Mouse (Mus musculus) neural tube, embryonic 11.5 days (tissue): Measurements from ENCODE around the gene Ggcx. TPM values are rescaled to one million over a fixed set of nuclear protein-coding genes. Genes with fewer than 3 reads are reported as not detected.
"Not testable (repeated sequence)": the region's sequence is repeated elsewhere in the genome, so short reads cannot be mapped to it uniquely, and the experiment has no call there.

ENCODE experiments used
- ATAC-seq: fragments of 200-750 bp; cut with Nextera tagmentation; 2 replicates; pipeline ENCODE4 v1.8.0; 2017; ENCODE audit warnings: moderate number of reproducible peaks, mild to moderate bottlenecking, moderate TSS enrichment, moderate library complexity; ENCODE audit not compliant: insufficient read depth, low FRiP score, low TSS enrichment
- DNase-seq: peaks from one replicate; pipeline ENCODE4 v3.0.0-alpha.2; 2015; ENCODE audit warnings: low spot score
- H3K27ac ChIP-seq: fragments of 300-500 bp; sonication (generic); 2 replicates; pipeline ENCODE4 v1.5.1; 2014; ENCODE audit warnings: low read depth, mild to moderate bottlenecking, low read length
- H3K27me3 ChIP-seq: fragments of 300-500 bp; sonication (generic); 2 replicates; pipeline ENCODE4 v1.6.1; 2014; ENCODE audit warnings: mild to moderate bottlenecking, low read length, mixed read lengths; ENCODE audit not compliant: control insufficient read depth, insufficient read depth
- H3K36me3 ChIP-seq: fragments of 300-500 bp; sonication (generic); 2 replicates; pipeline ENCODE4 v1.6.1; 2014; ENCODE audit warnings: mild to moderate bottlenecking, low read length, moderate library complexity, mixed read lengths; ENCODE audit not compliant: control insufficient read depth, insufficient read depth
- H3K4me1 ChIP-seq: fragments of 300-500 bp; sonication (generic); 2 replicates; pipeline ENCODE4 v1.6.1; 2014; ENCODE audit warnings: low read length, mixed read lengths; ENCODE audit not compliant: control insufficient read depth, insufficient read depth
- H3K4me2 ChIP-seq: fragments of 300-500 bp; sonication (generic); 2 replicates; pipeline ENCODE4 v1.6.1; 2014; ENCODE audit warnings: low read depth, mild to moderate bottlenecking, moderate library complexity
- H3K4me3 ChIP-seq: fragments of 300-500 bp; sonication (generic); 2 replicates; pipeline ENCODE4 v1.5.1; 2014; ENCODE audit warnings: low read depth, low read length
- H3K9ac ChIP-seq: fragments of 300-500 bp; sonication (generic); 2 replicates; pipeline ENCODE4 v1.6.1; 2014; ENCODE audit warnings: mild to moderate bottlenecking, low read length
- H3K9me3 ChIP-seq: fragments of 300-500 bp; sonication (generic); 2 replicates; pipeline ENCODE4 v1.6.1; 2016; ENCODE audit warnings: low read length; ENCODE audit not compliant: control insufficient read depth
- WGBS: fragments of 180-500 bp; shearing (Covaris S2); extraction: QIAGEN DNeasy Blood & Tissue Kit; methylation state at CpG from one replicate; pipeline ENCODE4 v1.1.7; 2014; 5-methylcytosine and 5-hydroxymethylcytosine counted together
- polyA plus RNA-seq: library from polyadenylated mRNA; unstranded; fragments of >200 nt; fragmentation: Nextera tagmentation; extraction: Ambion mirVana; gene quantifications from 2 replicates; pipeline ENCODE4 v1.2.1, GENCODE M21; 2014

Gene Ggcx
- polyA plus RNA-seq, 1 experiment from 2014 or later, result 11.2 TPM

DNA sequence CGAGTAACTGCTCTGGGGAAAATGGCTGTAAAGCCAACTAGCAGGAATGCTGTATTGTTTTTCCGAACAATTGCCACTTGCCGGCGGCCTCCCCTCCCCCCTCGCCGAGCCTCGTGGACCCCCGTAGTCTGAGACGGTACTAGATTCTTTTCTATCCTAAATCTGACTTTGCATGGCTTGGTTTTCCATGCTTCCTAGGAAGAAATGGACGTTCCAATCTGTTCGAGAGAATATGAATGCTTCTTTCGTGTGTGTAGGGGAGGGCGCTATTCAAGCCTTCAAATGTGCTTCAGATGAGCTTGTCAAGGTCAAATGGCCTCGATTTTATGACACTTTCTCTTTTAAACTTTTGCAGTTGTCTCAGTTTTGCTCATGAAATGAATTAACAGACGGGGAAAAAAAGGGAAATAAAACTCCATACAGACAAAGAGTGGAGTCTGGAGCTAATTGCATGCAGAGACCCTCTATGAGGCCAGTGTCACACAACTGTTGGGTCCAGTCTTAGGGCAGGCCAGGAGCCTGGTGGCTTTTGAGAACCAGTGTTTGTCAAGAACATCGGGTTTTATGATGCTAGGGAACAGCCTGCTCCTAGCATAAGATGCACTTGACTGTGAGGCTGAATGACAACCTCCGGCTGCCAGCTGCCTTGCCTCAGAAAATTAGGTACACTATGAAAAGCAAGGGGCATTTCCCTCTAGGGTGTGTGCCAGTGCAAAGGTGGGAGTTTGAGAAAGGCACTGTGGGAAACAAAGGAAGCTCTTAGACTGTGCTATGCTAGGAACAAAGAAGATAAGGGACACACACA, 26.3 kb downstream of the Ggcx start:
- ATAC-seq, result no peak; the same call in 1 of the 2 replicates

GRCm38 (mm10) chr6:72442921-72443604, 29.0 kb downstream of the Ggcx start:
- Histone ChIP-seq H3K27me3 (no peaks in the 10 kb centered on the region), H3K9ac (no peak overlapping the region), H3K9me3 (no peaks in the 10 kb centered on the region), H3K4me2 (no peak overlapping the region), H3K4me1 (peaks cover 12% of the 10 kb centered on the region), H3K36me3 (no peaks in the 10 kb centered on the region), H3K27ac (no peak overlapping the region), H3K4me3 (no peak overlapping the region)
- WGBS, result 82% methylated on average over 1 of the region's 1 CpGs
- ATAC-seq (no peak), DNase-seq (no peak)

More for the DNA sequence above, 26.3 kb downstream of the Ggcx start:
- H3K36me3 ChIP-seq, result peaks cover 3% of the 10 kb centered on the region
- H3K4me3 ChIP-seq, result peak overlapping the region; percentile 91
- no peaks in the 10 kb centered on the region for H3K9me3 ChIP-seq
- H3K27me3 ChIP-seq, result no peaks in the 10 kb centered on the region
- peak; percentile 45 for DNase-seq
- H3K4me1 ChIP-seq, result peaks cover 14% of the 10 kb centered on the region
- peak overlapping the region; percentile 95 for H3K27ac ChIP-seq
- H3K4me2 ChIP-seq, result peak overlapping the region; percentile 69
- WGBS, result 9% methylated on average over 17 of the region's 17 CpGs
- H3K9ac ChIP-seq, result peak overlapping the region; percentile 97

DNA sequence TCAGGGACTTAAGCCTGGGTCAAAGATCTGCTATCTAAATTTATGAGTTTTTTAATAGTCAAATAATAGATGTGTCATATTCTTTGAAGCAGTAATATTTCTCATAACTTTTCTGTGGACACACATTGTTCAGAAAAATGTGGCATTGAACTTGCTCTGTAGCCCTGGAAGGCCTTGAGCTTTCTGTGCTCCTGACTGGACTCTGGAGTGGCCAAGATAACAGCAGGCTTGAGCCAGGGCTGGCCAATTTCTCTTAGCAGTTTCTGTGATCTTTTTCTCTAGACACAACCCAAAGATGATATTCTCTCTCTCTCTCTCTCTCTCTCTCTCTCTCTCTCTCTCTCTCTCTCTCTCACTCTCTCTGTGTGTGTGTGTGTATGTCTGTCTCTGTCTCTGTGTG, 30.9 kb downstream of the Ggcx start:
- Histone ChIP-seq H3K36me3 (no peaks in the 10 kb centered on the region), H3K27ac (no peak overlapping the region), H3K27me3 (no peaks in the 10 kb centered on the region), H3K4me2 (no peak overlapping the region), H3K4me3 (no peak overlapping the region), H3K9ac (no peak overlapping the region), H3K4me1 (peaks cover 8% of the 10 kb centered on the region), H3K9me3 (no peaks in the 10 kb centered on the region)
- ATAC-seq (no peak), DNase-seq (no peak)

DNA sequence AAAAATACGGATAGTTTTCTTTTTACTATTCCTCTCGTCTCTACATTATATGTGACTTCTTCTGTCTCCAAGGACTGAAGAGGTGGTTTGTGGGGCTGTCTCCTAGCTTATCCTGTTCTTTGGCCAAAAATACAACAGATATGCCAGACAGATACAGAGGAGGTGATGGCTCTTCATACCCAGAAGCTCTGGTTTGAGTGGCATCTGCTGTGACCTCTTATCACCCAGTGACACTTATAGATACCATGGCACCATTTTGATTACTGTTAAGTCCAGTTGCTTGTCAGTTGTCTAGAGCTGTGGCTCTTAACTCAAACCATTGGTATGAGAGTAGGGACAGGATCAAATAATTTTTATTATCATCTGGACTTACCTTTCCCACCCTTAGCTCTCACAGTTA, 33.4 kb downstream of the Ggcx start:
- no peak for DNase-seq

DNA sequence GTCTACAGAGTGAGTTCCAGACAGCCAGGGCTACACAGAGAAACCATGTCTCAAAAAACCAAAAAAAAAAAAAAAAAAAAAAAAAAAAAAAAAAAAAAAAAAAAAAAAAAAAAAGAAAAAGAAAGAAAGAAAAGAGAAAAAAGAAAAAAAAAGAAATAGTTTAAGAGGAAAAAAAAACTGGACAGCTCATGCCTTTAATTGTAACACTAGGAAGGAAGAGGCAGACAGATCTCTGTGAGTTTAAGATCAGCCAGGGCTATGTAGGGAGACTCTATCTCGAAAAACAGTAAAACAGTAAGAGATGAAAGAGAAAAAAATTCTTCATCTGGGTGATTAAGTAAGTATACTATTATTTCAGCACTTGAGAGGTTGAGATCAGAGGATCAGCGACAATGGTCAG, 37.7 kb downstream of the Ggcx start:
- H3K4me1 ChIP-seq, H3K4me2 ChIP-seq, H3K9ac ChIP-seq, H3K4me3 ChIP-seq, H3K36me3 ChIP-seq, H3K9me3 ChIP-seq, DNase-seq, ATAC-seq, H3K27ac ChIP-seq, H3K27me3 ChIP-seq: not testable (repeated sequence)
- WGBS, result 76% methylated on average over 2 of the region's 2 CpGs

More for the DNA sequence above, 33.4 kb downstream of the Ggcx start:
- ATAC-seq, result no peak
- H3K4me1 ChIP-seq, result no peaks in the 10 kb centered on the region
- H3K36me3 ChIP-seq, result no peaks in the 10 kb centered on the region
- no peaks in the 10 kb centered on the region for H3K9me3 ChIP-seq
- WGBS, result 89% methylated on average over 2 of the region's 2 CpGs
- no peak overlapping the region for H3K9ac ChIP-seq
- no peak overlapping the region for H3K4me3 ChIP-seq
- no peaks in the 10 kb centered on the region for H3K27me3 ChIP-seq
- no peak overlapping the region for H3K27ac ChIP-seq
- H3K4me2 ChIP-seq, result no peak overlapping the region

- no peak overlapping the region for H3K9ac ChIP-seq
- 77% methylated on average over 2 of the region's 2 CpGs for WGBS
- no peak for ATAC-seq
- no peaks in the 10 kb centered on the region for H3K27me3 ChIP-seq
- no peak overlapping the region for H3K4me2 ChIP-seq
- no peak overlapping the region for H3K27ac ChIP-seq
- no peak for DNase-seq
- H3K4me3 ChIP-seq, result no peak overlapping the region
- no peaks in the 10 kb centered on the region for H3K4me1 ChIP-seq
- H3K9me3 ChIP-seq, result no peaks in the 10 kb centered on the region
- H3K36me3 ChIP-seq, result no peaks in the 10 kb centered on the region
Measured at GRCm38 (mm10) chr6:72452329-72452728, 38.2 kb downstream of the Ggcx start.

GRCm38 (mm10) chr6:72453578-72453977, 39.5 kb downstream of the Ggcx start:
- no peaks in the 10 kb centered on the region for H3K27me3 ChIP-seq
- H3K9ac ChIP-seq, result no peak overlapping the region
- no peaks in the 10 kb centered on the region for H3K4me1 ChIP-seq
- H3K9me3 ChIP-seq, result no peaks in the 10 kb centered on the region
- H3K36me3 ChIP-seq, result no peaks in the 10 kb centered on the region
- no peak overlapping the region for H3K27ac ChIP-seq
- ATAC-seq, result no peak
- H3K4me3 ChIP-seq, result no peak overlapping the region
- 77% methylated on average over 3 of the region's 3 CpGs for WGBS
- DNase-seq, result no peak
- no peak overlapping the region for H3K4me2 ChIP-seq

DNA sequence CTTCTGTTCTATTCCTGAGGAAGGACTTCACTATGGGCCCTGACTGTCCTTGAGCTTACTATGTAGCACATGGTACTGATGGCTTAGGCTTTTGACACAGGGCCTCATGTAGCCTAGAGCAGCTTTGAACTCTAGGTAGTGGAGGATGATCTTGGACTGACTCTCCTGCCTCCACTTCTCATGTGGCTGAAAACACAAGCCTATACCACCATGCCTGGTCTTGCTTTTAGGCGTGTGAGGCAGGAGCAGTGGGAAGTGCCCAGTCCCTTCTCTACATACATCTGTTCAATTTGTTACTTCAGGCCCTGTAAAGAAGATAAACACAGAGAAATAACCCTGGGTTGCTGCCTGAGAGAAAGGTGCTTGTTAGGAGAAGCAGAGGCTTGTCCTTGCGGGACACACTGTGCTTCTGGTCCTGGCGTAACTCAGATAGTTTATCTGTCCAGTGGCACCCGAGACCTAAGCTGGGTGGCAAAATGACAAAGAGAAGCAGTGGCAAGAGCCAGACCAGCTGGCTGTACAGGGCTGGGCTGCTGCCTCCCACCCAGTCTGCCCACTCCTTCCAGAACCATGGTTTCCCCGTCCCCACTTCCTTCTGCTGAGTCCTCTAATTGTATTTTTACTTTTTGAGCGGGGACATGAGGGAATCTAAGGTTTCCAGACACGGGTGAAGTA, 40.1 kb downstream of the Ggcx start:
- Histone ChIP-seq H3K9ac (no peak overlapping the region), H3K27me3 (no peaks in the 10 kb centered on the region), H3K36me3 (no peaks in the 10 kb centered on the region), H3K27ac (no peak overlapping the region), H3K4me2 (no peak overlapping the region), H3K4me3 (no peak overlapping the region), H3K4me1 (no peaks in the 10 kb centered on the region), H3K9me3 (no peaks in the 10 kb centered on the region)
- WGBS, result 82% methylated on average over 7 of the region's 7 CpGs
- DNase-seq (no peak), ATAC-seq (no peak)
